Mouse (Mus musculus) kidney, postnatal 0 days (tissue): Measurements from ENCODE around the gene Picalm. TPM values are rescaled to one million over a fixed set of nuclear protein-coding genes. Genes with fewer than 3 reads are reported as not detected.
"Not testable (repeated sequence)": the region's sequence is repeated elsewhere in the genome, so short reads cannot be mapped to it uniquely, and the experiment has no call there.

Experiments
- ATAC-seq: fragments of 200-750 bp; cut with Nextera tagmentation; replicated peaks from 2 replicates; pipeline ENCODE4 v1.8.0; 2017; ENCODE audit warnings: low read depth, moderate number of reproducible peaks, moderate TSS enrichment, moderate library complexity; ENCODE audit not compliant: low FRiP score
- DNase-seq: peaks from one replicate; pipeline ENCODE4 v3.0.0-alpha.2; 2016; ENCODE audit warnings: low spot score
- H3K27ac ChIP-seq: fragments of 300-500 bp; sonication (generic); 2 replicates; pipeline ENCODE4 v1.5.1; 2014; ENCODE audit warnings: mild to moderate bottlenecking
- H3K27me3 ChIP-seq: fragments of 300-500 bp; sonication (generic); 2 replicates; pipeline ENCODE4 v1.6.1; 2014; ENCODE audit warnings: low read length, mixed read lengths; ENCODE audit not compliant: insufficient read depth
- H3K36me3 ChIP-seq: fragments of 300-500 bp; sonication (generic); 2 replicates; pipeline ENCODE4 v1.6.1; 2014; ENCODE audit warnings: low read length, mixed read lengths; ENCODE audit not compliant: insufficient read depth
- H3K4me1 ChIP-seq: fragments of 300-500 bp; sonication (generic); replicated peaks from 2 replicates; pipeline ENCODE4 v1.6.1; 2014; ENCODE audit warnings: antibody characterized with exemption, low read length, mixed read lengths; ENCODE audit not compliant: insufficient read depth
- H3K4me2 ChIP-seq: fragments of 300-500 bp; sonication (generic); 2 replicates; pipeline ENCODE4 v1.6.1; 2014; ENCODE audit warnings: mild to moderate bottlenecking, low read length, moderate library complexity, mixed read lengths
- H3K4me3 ChIP-seq: fragments of 300-500 bp; sonication (generic); replicated peaks from 2 replicates; pipeline ENCODE4 v1.5.1; 2014; ENCODE audit warnings: low read depth, low read length
- H3K9ac ChIP-seq: fragments of 300-500 bp; sonication (generic); 2 replicates; pipeline ENCODE4 v1.6.1; 2014; ENCODE audit warnings: low read depth, low read length
- H3K9me3 ChIP-seq: fragments of 300-500 bp; sonication (generic); replicated peaks from 2 replicates; pipeline ENCODE4 v1.6.1; 2016; ENCODE audit warnings: low read length, inconsistent platforms, mixed read lengths
- CTCF ChIP-seq: IDR thresholded peaks from 2 replicates; pipeline ENCODE4 v1.5.1; 2016; ENCODE audit warnings: antibody characterized with exemption, low read depth, mild to moderate bottlenecking, moderate library complexity
- WGBS: fragments of 180-500 bp; shearing (Covaris S2); extraction: QIAGEN DNeasy Blood & Tissue Kit; methylation state at CpG from one replicate; pipeline ENCODE4 v1.1.7; 2014; 5-methylcytosine and 5-hydroxymethylcytosine counted together
- polyA plus RNA-seq: library from polyadenylated mRNA; unstranded; fragments of >200 nt; fragmentation: Nextera tagmentation; extraction: Ambion mirVana; gene quantifications from 2 replicates; pipeline ENCODE4 v1.2.1, GENCODE M21; 2015

The Picalm gene
- polyA plus RNA-seq, 1 experiment from 2014 or later: 48.2 TPM

DNA sequence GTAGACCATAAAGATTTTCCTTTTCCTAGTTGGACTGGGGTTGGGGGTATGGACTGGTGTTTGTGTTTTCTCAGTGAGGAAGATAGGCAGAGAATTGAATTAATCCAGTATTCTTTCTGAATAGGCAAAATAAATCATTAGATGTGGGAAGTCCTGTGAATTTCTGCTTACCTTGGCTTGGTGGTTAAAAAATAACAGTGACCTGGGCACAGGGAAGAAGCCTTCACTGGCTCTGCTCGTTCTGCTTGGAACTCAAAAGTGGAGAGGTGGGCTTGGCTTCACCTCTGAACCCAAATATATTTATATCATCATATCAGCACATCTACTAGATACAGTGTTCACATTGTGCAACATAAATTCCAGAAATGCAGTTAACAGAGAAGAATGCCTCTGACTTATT, 18.5 kb downstream of the Picalm start:
- H3K4me2 ChIP-seq: no peak overlapping the region
- no peak overlapping the region for H3K4me3 ChIP-seq
- H3K27me3 ChIP-seq: no peaks in the 10 kb centered on the region
- WGBS: 24% methylated on average over 1 of the region's 1 CpGs
- peaks cover 15% of the 10 kb centered on the region; the same call in 1 of the 2 replicates for H3K4me1 ChIP-seq
- H3K36me3 ChIP-seq: no peaks in the 10 kb centered on the region
- ATAC-seq: no peak
- TF ChIP-seq CTCF: no peak
- no peak for DNase-seq
- no peak overlapping the region for H3K27ac ChIP-seq
- no peak overlapping the region for H3K9ac ChIP-seq
- no peaks in the 10 kb centered on the region for H3K9me3 ChIP-seq

DNA sequence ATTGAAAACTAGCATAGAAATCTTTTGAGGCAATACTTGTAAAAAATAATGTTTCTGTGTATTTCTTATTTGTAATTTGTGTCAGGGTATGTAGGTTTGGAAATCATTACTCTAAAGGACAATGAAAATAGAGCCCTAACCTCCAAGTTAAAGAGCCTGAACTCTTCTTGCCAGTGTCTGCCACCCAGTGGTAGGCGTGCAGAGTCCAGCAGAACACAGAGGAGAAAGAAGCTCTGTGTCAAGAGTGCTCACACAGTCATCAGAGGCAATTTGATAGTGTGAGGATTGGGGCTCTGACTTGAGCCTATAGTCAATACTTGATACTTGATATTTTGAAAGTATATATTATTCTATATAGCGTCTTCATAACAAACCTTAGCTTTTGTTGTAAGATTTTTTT, 20.3 kb downstream of the Picalm start:
- ATAC-seq: 0 out of 2 replicates have a peak, but pooled peaks have one; percentile 72
- Histone ChIP-seq H3K9ac (no peak overlapping the region), H3K4me1 (peaks cover 15% of the 10 kb centered on the region; the same call in 1 of the 2 replicates), H3K4me3 (no peak overlapping the region), H3K36me3 (no peaks in the 10 kb centered on the region), H3K27me3 (no peaks in the 10 kb centered on the region), H3K4me2 (no peak overlapping the region), H3K9me3 (no peaks in the 10 kb centered on the region), H3K27ac (no peak overlapping the region)
- peak; percentile 83 for TF ChIP-seq CTCF
- 39% methylated on average over 2 of the region's 2 CpGs for WGBS
- DNase-seq: peak; percentile 82

DNA sequence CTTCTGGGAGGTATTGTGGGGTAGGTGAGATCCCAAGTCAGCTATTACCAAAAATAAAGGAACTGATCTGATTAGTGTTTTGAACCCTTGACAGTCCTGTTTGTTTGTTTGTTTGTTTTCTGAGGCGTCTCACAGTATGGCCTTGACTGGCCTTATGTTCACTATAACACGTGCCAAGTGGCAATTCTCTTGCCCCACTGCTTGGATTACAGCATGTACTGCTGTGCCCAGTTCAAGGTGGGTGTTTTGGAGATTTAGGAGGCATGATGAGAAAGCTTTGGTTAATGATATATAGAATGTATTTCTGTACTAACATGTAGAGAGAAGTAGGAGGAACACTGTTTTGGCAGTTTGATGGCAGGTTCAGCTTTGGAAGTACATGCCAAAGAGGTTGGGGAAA, 28.0 kb downstream of the Picalm start:
- Histone ChIP-seq H3K9me3 (no peaks in the 10 kb centered on the region), H3K27ac (no peak overlapping the region), H3K4me1 (no peaks in the 10 kb centered on the region), H3K9ac (no peak overlapping the region), H3K27me3 (no peaks in the 10 kb centered on the region), H3K4me2 (no peak overlapping the region), H3K36me3 (0 out of 2 replicates have a peak, but pooled peaks cover 3% of the 10 kb centered on the region), H3K4me3 (no peak overlapping the region)
- DNase-seq (no peak), ATAC-seq (no peak)
- TF ChIP-seq CTCF: no peak
- WGBS: 79% methylated on average over 2 of the region's 2 CpGs

DNA sequence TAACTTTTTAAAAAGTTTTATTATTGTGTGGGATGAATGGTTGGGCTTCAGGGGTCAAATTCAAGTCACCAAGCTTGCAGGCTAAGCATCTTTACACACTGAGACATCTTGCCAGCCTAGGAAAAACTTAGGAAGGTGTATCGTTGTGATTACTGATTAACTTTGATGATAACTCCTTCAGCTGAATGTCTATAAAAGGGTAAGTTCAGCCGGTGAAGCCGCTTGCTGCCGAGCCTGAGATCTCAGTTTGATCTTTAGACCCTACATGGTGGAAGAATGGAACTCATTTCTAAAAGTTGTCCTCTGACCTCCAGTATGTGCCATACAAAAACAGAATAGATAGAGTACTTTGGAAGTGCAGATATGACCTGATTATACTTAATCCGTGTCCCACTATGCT, 30.6 kb downstream of the Picalm start:
- Histone ChIP-seq H3K4me2 (no peak overlapping the region), H3K27me3 (no peaks in the 10 kb centered on the region), H3K27ac (no peak overlapping the region), H3K9ac (no peak overlapping the region), H3K4me1 (no peaks in the 10 kb centered on the region), H3K4me3 (no peak overlapping the region), H3K9me3 (no peaks in the 10 kb centered on the region), H3K36me3 (0 out of 2 replicates have a peak, but pooled peaks cover 3% of the 10 kb centered on the region)
- DNase-seq (no peak), ATAC-seq (no peak; the same call in 1 of the 2 replicates)
- TF ChIP-seq CTCF: no peak
- WGBS: 64% methylated on average over 5 of the region's 5 CpGs

DNA sequence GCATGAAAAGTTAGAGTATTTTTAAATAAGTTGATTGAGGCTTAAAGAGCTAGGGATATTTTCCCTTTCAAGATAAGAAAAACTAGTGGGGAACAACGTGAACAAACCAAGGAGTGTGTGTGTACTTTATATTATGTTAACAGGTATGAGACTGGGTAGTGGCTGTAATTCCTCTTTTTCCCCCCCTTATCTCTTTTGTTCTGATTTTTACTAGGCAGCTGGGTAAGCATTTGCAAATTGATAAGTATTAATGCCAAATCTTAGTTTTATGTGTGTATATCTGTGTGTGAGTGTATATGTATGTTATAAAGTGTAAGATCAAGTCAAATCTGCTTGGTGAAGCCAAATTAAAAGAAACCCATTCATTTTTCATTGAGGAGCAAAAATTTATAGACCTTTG, 34.3 kb downstream of the Picalm start:
- no peak overlapping the region for H3K4me3 ChIP-seq
- no peak overlapping the region for H3K9ac ChIP-seq
- 83% methylated on average over 1 of the region's 1 CpGs for WGBS
- DNase-seq: no peak
- peaks cover 14% of the 10 kb centered on the region for H3K36me3 ChIP-seq
- no peak for ATAC-seq
- H3K27me3 ChIP-seq: no peaks in the 10 kb centered on the region
- no peaks in the 10 kb centered on the region for H3K9me3 ChIP-seq
- H3K4me2 ChIP-seq: no peak overlapping the region
- no peak for TF ChIP-seq CTCF
- H3K27ac ChIP-seq: no peak overlapping the region
- no peaks in the 10 kb centered on the region for H3K4me1 ChIP-seq

DNA sequence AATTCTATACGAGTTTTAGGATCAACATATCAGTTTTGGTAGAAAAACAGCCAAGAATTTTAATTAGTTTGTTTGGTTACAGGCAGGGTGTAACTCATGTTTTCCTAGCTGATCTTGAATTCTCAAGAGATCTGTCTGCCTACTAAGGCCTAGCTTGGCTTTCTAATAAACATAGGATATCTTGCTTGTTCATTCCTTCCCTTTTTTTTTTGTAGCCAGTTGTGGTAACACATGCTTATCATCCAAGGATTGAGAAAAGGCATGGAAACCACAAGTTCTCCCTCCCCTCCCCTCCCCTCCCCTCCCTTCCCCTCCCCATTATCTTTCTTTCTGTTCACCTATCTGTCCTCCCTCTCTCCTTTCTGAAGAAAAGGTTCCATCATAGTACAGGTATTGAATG, 36.0 kb downstream of the Picalm start:
- H3K9me3 ChIP-seq: no peaks in the 10 kb centered on the region

DNA sequence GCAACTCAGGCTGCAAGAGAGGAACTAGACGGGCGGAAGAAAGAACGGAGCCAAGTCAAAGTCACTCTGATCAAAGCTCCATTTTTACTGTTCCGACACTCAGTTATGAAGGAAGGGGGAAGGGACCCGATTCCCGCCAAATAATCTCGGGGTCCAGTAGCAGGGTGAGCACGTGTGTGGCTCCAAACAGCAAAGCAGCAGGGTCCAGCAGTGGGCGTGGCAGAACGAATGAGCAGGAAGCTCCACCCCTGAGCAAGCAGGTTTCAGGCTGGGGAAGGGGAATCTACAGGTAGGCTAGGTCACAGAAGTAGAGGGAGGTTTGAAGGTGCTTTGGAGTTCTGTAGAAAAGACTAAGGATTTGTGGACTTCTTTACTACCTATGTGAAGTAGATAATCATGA, 37.8 kb downstream of the Picalm start:
- H3K4me3 ChIP-seq, H3K9ac ChIP-seq, H3K9me3 ChIP-seq, H3K27me3 ChIP-seq, DNase-seq, H3K4me1 ChIP-seq, H3K4me2 ChIP-seq, ATAC-seq, H3K27ac ChIP-seq: not testable (repeated sequence)
- 77% methylated on average over 10 of the region's 10 CpGs for WGBS
- H3K36me3 ChIP-seq: peaks cover 16% of the 10 kb centered on the region

More for the DNA sequence above, 36.0 kb downstream of the Picalm start:
- no peak overlapping the region for H3K27ac ChIP-seq
- WGBS: 63% methylated on average over 1 of the region's 1 CpGs
- DNase-seq (no peak), ATAC-seq (no peak)
- no peak overlapping the region for H3K4me3 ChIP-seq
- H3K4me1 ChIP-seq: no peaks in the 10 kb centered on the region
- no peaks in the 10 kb centered on the region for H3K27me3 ChIP-seq
- H3K9ac ChIP-seq: no peak overlapping the region
- no peak for TF ChIP-seq CTCF
- H3K4me2 ChIP-seq: no peak overlapping the region
- H3K36me3 ChIP-seq: peaks cover 14% of the 10 kb centered on the region
